ENCODE assay signal across 16 mouse cellular contexts in the genomic region with DNA sequence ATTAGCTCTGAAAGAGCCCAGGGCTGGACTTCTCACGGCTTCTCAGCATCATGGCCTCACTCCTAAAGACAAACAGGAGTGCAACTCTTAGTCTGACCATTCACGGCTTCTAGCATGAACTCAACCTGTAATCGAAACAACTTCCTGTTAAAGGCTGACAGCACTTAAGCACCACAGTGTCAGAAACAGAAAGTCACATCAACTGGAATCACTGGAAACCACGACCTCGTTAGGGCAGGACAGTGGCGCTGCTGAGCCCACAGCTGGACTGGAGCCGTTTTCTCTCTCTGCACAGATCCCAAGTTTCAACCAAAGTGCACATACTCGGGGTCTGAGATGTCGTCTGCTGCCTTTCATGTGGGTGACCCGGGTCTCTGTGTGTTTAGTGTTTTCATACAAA.
"Had no signal": no experiment of that assay in that cellular context is flagged by ENCODE, and none has a peak within 500 bp of the region (broad histone marks: within the 10 kb centered on the region; RNA-seq: fewer than 3 reads in every experiment).

No protein-coding gene starts in this region.

- H3K36me3 ChIP-seq: limb, embryonic 10.5 days; liver, embryonic 13.5 days; lung, embryonic 15.5 days; midbrain, embryonic 12.5 days; neural tube, embryonic 15.5 days had no signal

- H3K4me3 ChIP-seq: left cerebral cortex, adult 2 months; limb, embryonic 10.5 days; liver, embryonic 13.5 days; lung, embryonic 15.5 days; megakaryocyte, embryonic 14.5 days; midbrain, embryonic 12.5 days; neural tube, embryonic 15.5 days had no signal

- H3K4me1 ChIP-seq: limb, embryonic 10.5 days; liver, embryonic 13.5 days; lung, embryonic 15.5 days; megakaryocyte, embryonic 14.5 days; midbrain, embryonic 12.5 days; neural tube, embryonic 15.5 days had no signal

- H3K4me2 ChIP-seq: liver, embryonic 13.5 days; lung, embryonic 15.5 days; midbrain, embryonic 12.5 days; neural tube, embryonic 15.5 days had no signal

- ATAC-seq: hindbrain, embryonic 16.5 days; liver, postnatal 0 days; midbrain, embryonic 16.5 days had no signal

- H3K27ac ChIP-seq: left cerebral cortex, adult 2 months; limb, embryonic 10.5 days; liver, embryonic 13.5 days; lung, embryonic 15.5 days; midbrain, embryonic 12.5 days; neural tube, embryonic 15.5 days had no signal

- DNase-seq: kidney, adult 11 months; liver, embryonic 13.5 days; liver, postnatal 0 days; lung, postnatal 36 days; right cerebral cortex, adult 18-20 months; right cerebral cortex, postnatal 25 days; thymus, adult 18-20 months; thymus, postnatal 25 days had no signal

- H3K27me3 ChIP-seq: liver, embryonic 13.5 days; lung, embryonic 15.5 days; megakaryocyte, embryonic 14.5 days; midbrain, embryonic 12.5 days; neural tube, embryonic 15.5 days had no signal

- H3K9ac ChIP-seq: liver, embryonic 13.5 days; liver, postnatal 0 days; lung, embryonic 15.5 days; midbrain, embryonic 12.5 days; neural tube, embryonic 15.5 days had no signal

- H3K9me3 ChIP-seq: limb, embryonic 10.5 days; liver, embryonic 13.5 days; lung, embryonic 15.5 days; megakaryocyte, embryonic 14.5 days; midbrain, embryonic 12.5 days; neural tube, embryonic 15.5 days had no signal
